Mouse (Mus musculus) kidney, adult 2 months (tissue): ENCODE data around the gene Dtnb.

Source experiments
- CTCF ChIP-seq: fragments of 200-500 bp; conservative IDR thresholded peaks from 2 replicates; pipeline ENCODE4 v1.5.1; 2011; ENCODE audit warnings: low read depth, mild to moderate bottlenecking, control low read depth, low read length, moderate library complexity, mixed read lengths; ENCODE audit not compliant: insufficient read depth, insufficient read length
- POLR2A ChIP-seq: fragments of 200-500 bp; IDR thresholded peaks from one replicate; pipeline ENCODE4 v1.6.1; 2011; ENCODE audit warnings: low read depth, low read length, control low read depth

GRCm38 (mm10) chr12:3823408-3823807 is 251.2 kb downstream of the Dtnb start:
- TF ChIP-seq CTCF (no peak), POLR2A (no peak)
